Mouse (Mus musculus) myocyte (in vitro differentiated cells): Measurements from ENCODE around the gene Dlgap4. TPM values are rescaled to one million over a fixed set of nuclear protein-coding genes. Genes with fewer than 3 reads are reported as not detected.
A peak's percentile ranks its signal among the peaks of the same experiment; 100 is the strongest.

Experiments
- H3K27me3 ChIP-seq: one replicate; pipeline ENCODE4 v1.6.1; 2011; ENCODE audit not compliant: control insufficient read depth, insufficient read depth, insufficient read length
- H3K36me3 ChIP-seq: one replicate; pipeline ENCODE4 v1.6.1; 2011; ENCODE audit not compliant: control insufficient read depth, insufficient read depth
- H3K4me2 ChIP-seq: one replicate; pipeline ENCODE4 v1.6.1; 2011; ENCODE audit warnings: low read depth, control low read depth
- H3K4me3 ChIP-seq: one replicate; pipeline ENCODE4 v1.5.1; 2011; ENCODE audit warnings: mild to moderate bottlenecking, control low read depth, moderate library complexity
- H3K79me2 ChIP-seq: one replicate; pipeline ENCODE4 v1.6.1; 2011; ENCODE audit not compliant: control insufficient read depth, insufficient read depth
- H3ac ChIP-seq: one replicate; pipeline ENCODE4 v1.6.1; 2011; ENCODE audit not compliant: control insufficient read depth, insufficient read length
- CEBPB ChIP-seq: IDR thresholded peaks from 2 replicates; pipeline ENCODE4 v1.6.1; 2011; ENCODE audit warnings: mild to moderate bottlenecking, moderate library complexity; ENCODE audit not compliant: poor library complexity, insufficient read depth, severe bottlenecking
- E2F4 ChIP-seq: IDR thresholded peaks from one replicate; pipeline ENCODE4 v1.6.1; 2011; ENCODE audit warnings: mild to moderate bottlenecking, control low read depth, moderate library complexity; ENCODE audit not compliant: insufficient read depth
- MAX ChIP-seq: IDR thresholded peaks from one replicate; pipeline ENCODE4 v1.6.1; 2011; ENCODE audit warnings: low read depth, mild to moderate bottlenecking, control low read depth
- MYOD1 ChIP-seq, 3 experiments: IDR thresholded peaks; one replicate each; pipeline ENCODE4 v1.6.1; 2011; ENCODE audit warnings: control low read depth in 2 of 3, low read depth in 2 of 3, mild to moderate bottlenecking in 2 of 3, moderate library complexity in 1 of 3; ENCODE audit not compliant: insufficient read length in 2 of 3, control insufficient read depth in 1 of 3
- MYOG ChIP-seq, 3 experiments: IDR thresholded peaks; one replicate each; pipeline ENCODE4 v1.6.1; 2011; ENCODE audit warnings: control low read depth in 2 of 3, low read depth in 2 of 3, mild to moderate bottlenecking in 2 of 3; ENCODE audit not compliant: insufficient read length in 2 of 3, control insufficient read depth in 1 of 3, insufficient read depth in 1 of 3
- POLR2A ChIP-seq: IDR thresholded peaks from one replicate; pipeline ENCODE4 v1.6.1; 2011; ENCODE audit warnings: low read depth, mild to moderate bottlenecking, control low read depth, moderate library complexity; ENCODE audit not compliant: insufficient read length
- POLR2AphosphoS2 ChIP-seq: IDR thresholded peaks from one replicate; pipeline ENCODE4 v1.6.1; 2011; ENCODE audit warnings: low read depth, control low read depth; ENCODE audit not compliant: insufficient read length
- REST ChIP-seq: IDR thresholded peaks from one replicate; pipeline ENCODE4 v1.6.1; 2011; ENCODE audit warnings: mild to moderate bottlenecking, control low read depth, moderate library complexity; ENCODE audit not compliant: insufficient read depth, insufficient read length
- SRF ChIP-seq: IDR thresholded peaks from one replicate; pipeline ENCODE4 v1.6.1; 2011; ENCODE audit warnings: low read depth; ENCODE audit not compliant: control insufficient read depth, insufficient read length
- TCF12 ChIP-seq: IDR thresholded peaks from one replicate; pipeline ENCODE4 v1.6.1; 2011; ENCODE audit warnings: mild to moderate bottlenecking, control low read depth; ENCODE audit not compliant: poor library complexity, insufficient read depth, severe bottlenecking
- TCF3 ChIP-seq: IDR thresholded peaks from one replicate; pipeline ENCODE4 v1.6.1; 2011; ENCODE audit warnings: low read depth, control low read depth; ENCODE audit not compliant: insufficient read length
- USF1 ChIP-seq: IDR thresholded peaks from one replicate; pipeline ENCODE4 v1.6.1; 2011; ENCODE audit warnings: low read depth, mild to moderate bottlenecking, control low read depth, moderate library complexity
- polyA plus RNA-seq: library from polyadenylated mRNA; unstranded; fragments of >200 nt; fragmentation: generic; extraction: Trizol; gene quantifications from one replicate; pipeline ENCODE4 v1.2.1, GENCODE M21; 2012; ENCODE audit warnings: missing spikeins

Gene Dlgap4
- polyA plus RNA-seq, result 176 TPM

GRCm38 (mm10) chr2:156613541-156614257, at the start of gene Dlgap4:
Gene Dlgap4 (plus strand): TSS chr2:156613705.
- no peak within 1 kb of the TSS for H3K4me3 ChIP-seq
- no peaks in the 10 kb centered on the region for H3K79me2 ChIP-seq
- TF ChIP-seq TCF12 (no peak), POLR2A (no peak), MYOD1 (IDR thresholded peaks at IDR 0.05; ENCODE audit: control insufficient read depth in 1 of 3, insufficient read length in 2 of 3, low read depth in 2 of 3) (no peak), MYOG (IDR thresholded peaks at IDR 0.05; ENCODE audit: control insufficient read depth in 1 of 3, insufficient read depth in 1 of 3, insufficient read length in 2 of 3, low read depth in 2 of 3) (no peak), TCF3 (no peak), SRF (no peak), CEBPB (no peak), USF1 (no peak), REST (no peak), E2F4 (no peak), POLR2AphosphoS2 (no peak), MAX (no peak)
- no peak within 1 kb of the TSS for H3K4me2 ChIP-seq
- H3K36me3 ChIP-seq, result no peaks in the 10 kb centered on the region
- no peak within 1 kb of the TSS for H3ac ChIP-seq
- H3K27me3 ChIP-seq, result peaks cover 94% of the 10 kb centered on the region

GRCm38 (mm10) chr2:156566512-156566911, 47.0 kb upstream of the Dlgap4 start:
- Histone ChIP-seq H3K27me3 (no peaks in the 10 kb centered on the region), H3K36me3 (peaks cover 4% of the 10 kb centered on the region), H3ac (no peak overlapping the region), H3K79me2 (no peaks in the 10 kb centered on the region), H3K4me2 (no peak overlapping the region), H3K4me3 (no peak overlapping the region)
- TF ChIP-seq MYOD1 (IDR thresholded peaks at IDR 0.05; ENCODE audit: control insufficient read depth in 1 of 3, insufficient read length in 2 of 3, low read depth in 2 of 3) (peak in 2 of 3 experiments; percentile 65 to 79), MYOG (IDR thresholded peaks at IDR 0.05; ENCODE audit: control insufficient read depth in 1 of 3, insufficient read depth in 1 of 3, insufficient read length in 2 of 3, low read depth in 2 of 3) (peak in 1 of 3 experiments; percentile 52), USF1 (no peak)

GRCm38 (mm10) chr2:156568647-156569046, 44.9 kb upstream of the Dlgap4 start:
- Histone ChIP-seq H3K36me3 (peaks cover 4% of the 10 kb centered on the region), H3K4me2 (no peak overlapping the region), H3K4me3 (no peak overlapping the region), H3K27me3 (no peaks in the 10 kb centered on the region), H3K79me2 (no peaks in the 10 kb centered on the region), H3ac (no peak overlapping the region)
- TF ChIP-seq POLR2A (no peak), CEBPB (no peak), POLR2AphosphoS2 (no peak), USF1 (no peak), REST (no peak), E2F4 (no peak), MYOG (IDR thresholded peaks at IDR 0.05; ENCODE audit: control insufficient read depth in 1 of 3, insufficient read depth in 1 of 3, insufficient read length in 2 of 3, low read depth in 2 of 3) (no peak), SRF (no peak), TCF3 (no peak)

GRCm38 (mm10) chr2:156569261-156569660, 44.2 kb upstream of the Dlgap4 start:
- Histone ChIP-seq H3K4me3 (no peak overlapping the region), H3ac (no peak overlapping the region), H3K27me3 (no peaks in the 10 kb centered on the region)

GRCm38 (mm10) chr2:156571521-156571920, 42.0 kb upstream of the Dlgap4 start:
- H3K79me2 ChIP-seq, result no peaks in the 10 kb centered on the region
- H3K27me3 ChIP-seq, result no peaks in the 10 kb centered on the region
- H3K4me2 ChIP-seq, result no peak overlapping the region
- no peaks in the 10 kb centered on the region for H3K36me3 ChIP-seq
- no peak for TF ChIP-seq REST
- TF ChIP-seq CEBPB, result no peak
- TF ChIP-seq MYOG (IDR thresholded peaks at IDR 0.05; ENCODE audit: control insufficient read depth in 1 of 3, insufficient read depth in 1 of 3, insufficient read length in 2 of 3, low read depth in 2 of 3), result no peak
- no peak for TF ChIP-seq MYOD1 (IDR thresholded peaks at IDR 0.05; ENCODE audit: control insufficient read depth in 1 of 3, insufficient read length in 2 of 3, low read depth in 2 of 3)
- no peak for TF ChIP-seq TCF3
- TF ChIP-seq USF1, result no peak
- TF ChIP-seq POLR2AphosphoS2, result no peak
- TF ChIP-seq SRF, result no peak
- no peak for TF ChIP-seq E2F4
- no peak for TF ChIP-seq POLR2A
- no peak for TF ChIP-seq TCF12
- TF ChIP-seq MAX, result no peak
- H3ac ChIP-seq, result no peak overlapping the region
- H3K4me3 ChIP-seq, result no peak overlapping the region

More at GRCm38 (mm10) chr2:156569261-156569660, 44.2 kb upstream of the Dlgap4 start:
- peaks cover 4% of the 10 kb centered on the region for H3K36me3 ChIP-seq
- H3K4me2 ChIP-seq, result no peak overlapping the region
- no peaks in the 10 kb centered on the region for H3K79me2 ChIP-seq
- TF ChIP-seq REST (no peak), MAX (no peak), POLR2AphosphoS2 (no peak), E2F4 (no peak), POLR2A (no peak)
